Mouse (Mus musculus) intestine, embryonic 16.5 days (tissue): ENCODE data around the gene Cd83. TPM values are rescaled to one million over a fixed set of nuclear protein-coding genes. Genes with fewer than 3 reads are reported as not detected.

Experiments
- ATAC-seq: fragments of 200-750 bp; cut with Nextera tagmentation; 2 replicates; pipeline ENCODE4 v1.8.0; 2017; ENCODE audit warnings: moderate TSS enrichment, moderate library complexity
- H3K27ac ChIP-seq: fragments of 300-500 bp; sonication (generic); 2 replicates; pipeline ENCODE4 v1.5.1; 2014; ENCODE audit warnings: mild to moderate bottlenecking, low read length
- H3K27me3 ChIP-seq: fragments of 300-500 bp; sonication (generic); replicated peaks from 2 replicates; pipeline ENCODE4 v1.6.1; 2014; ENCODE audit warnings: low read length, control low read depth, mixed read lengths; ENCODE audit not compliant: control insufficient read depth, insufficient read depth
- H3K36me3 ChIP-seq: fragments of 300-500 bp; sonication (generic); 2 replicates; pipeline ENCODE4 v1.6.1; 2014; ENCODE audit warnings: low read length, control low read depth; ENCODE audit not compliant: control insufficient read depth, insufficient read depth
- H3K4me1 ChIP-seq: fragments of 300-500 bp; sonication (generic); 2 replicates; pipeline ENCODE4 v1.6.1; 2014; ENCODE audit warnings: low read length, control low read depth, mixed read lengths; ENCODE audit not compliant: control insufficient read depth, insufficient read depth
- H3K4me2 ChIP-seq: fragments of 300-500 bp; sonication (generic); 2 replicates; pipeline ENCODE4 v1.6.1; 2014; ENCODE audit warnings: low read depth, low read length, control low read depth
- H3K4me3 ChIP-seq: fragments of 300-500 bp; sonication (generic); 2 replicates; pipeline ENCODE4 v1.5.1; 2014; ENCODE audit warnings: mild to moderate bottlenecking, low read length
- H3K9ac ChIP-seq: fragments of 300-500 bp; sonication (generic); 2 replicates; pipeline ENCODE4 v1.6.1; 2014; ENCODE audit warnings: low read depth, low read length
- H3K9me3 ChIP-seq: fragments of 300-500 bp; sonication (generic); 2 replicates; pipeline ENCODE4 v1.6.1; 2016; ENCODE audit warnings: low read length, control low read depth; ENCODE audit not compliant: control insufficient read depth
- WGBS: fragments of 180-500 bp; shearing (Covaris S2); extraction: QIAGEN DNeasy Blood & Tissue Kit; methylation state at CpG from one replicate; pipeline ENCODE4 v1.1.7; 2014; 5-methylcytosine and 5-hydroxymethylcytosine counted together
- polyA plus RNA-seq: library from polyadenylated mRNA; unstranded; fragments of >200 nt; fragmentation: Nextera tagmentation; extraction: Ambion mirVana; gene quantifications from 2 replicates; pipeline ENCODE4 v1.2.1, GENCODE M21; 2015

Cd83 gene
- polyA plus RNA-seq, 1 experiment from 2014 or later = 9.6 TPM

- ATAC-seq = no peak
- H3K9ac ChIP-seq = no peak overlapping the region
- no peaks in the 10 kb centered on the region for H3K36me3 ChIP-seq
- peaks cover 3% of the 10 kb centered on the region; the same call in 1 of the 2 replicates for H3K4me1 ChIP-seq
- H3K27me3 ChIP-seq = no peaks in the 10 kb centered on the region
- no peak overlapping the region for H3K27ac ChIP-seq
- no peak overlapping the region for H3K4me2 ChIP-seq
- H3K4me3 ChIP-seq = no peak overlapping the region
- H3K9me3 ChIP-seq = no peaks in the 10 kb centered on the region
- 66% methylated on average over 7 of the region's 7 CpGs for WGBS
Observed at GRCm38 (mm10) chr13:43818307-43819019, 33.9 kb downstream of the Cd83 start.

GRCm38 (mm10) chr13:43819020-43819310, 34.4 kb downstream of the Cd83 start:
- WGBS = 88% methylated on average over 6 of the region's 6 CpGs
- H3K4me2 ChIP-seq = no peak overlapping the region
- H3K4me3 ChIP-seq = no peak overlapping the region
- no peak overlapping the region for H3K9ac ChIP-seq
- H3K4me1 ChIP-seq = peaks cover 3% of the 10 kb centered on the region; the same call in 1 of the 2 replicates
- H3K9me3 ChIP-seq = no peaks in the 10 kb centered on the region
- no peak overlapping the region for H3K27ac ChIP-seq
- no peak for ATAC-seq
- H3K27me3 ChIP-seq = no peaks in the 10 kb centered on the region
- H3K36me3 ChIP-seq = no peaks in the 10 kb centered on the region

GRCm38 (mm10) chr13:43820071-43820470, 35.5 kb downstream of the Cd83 start:
- H3K27me3 ChIP-seq = no peaks in the 10 kb centered on the region
- H3K9me3 ChIP-seq = no peaks in the 10 kb centered on the region
- H3K4me2 ChIP-seq = no peak overlapping the region
- WGBS = 65% methylated on average over 8 of the region's 8 CpGs
- H3K4me1 ChIP-seq = peaks cover 3% of the 10 kb centered on the region; the same call in 1 of the 2 replicates
- no peak overlapping the region for H3K4me3 ChIP-seq
- no peak overlapping the region for H3K27ac ChIP-seq
- no peaks in the 10 kb centered on the region for H3K36me3 ChIP-seq
- no peak overlapping the region for H3K9ac ChIP-seq
- ATAC-seq = peak; percentile 94

GRCm38 (mm10) chr13:43822306-43822705, 37.7 kb downstream of the Cd83 start:
- Histone ChIP-seq H3K4me2 (no peak overlapping the region), H3K4me3 (no peak overlapping the region), H3K4me1 (peaks cover 3% of the 10 kb centered on the region; the same call in 1 of the 2 replicates), H3K36me3 (no peaks in the 10 kb centered on the region), H3K27me3 (no peaks in the 10 kb centered on the region), H3K9me3 (no peaks in the 10 kb centered on the region), H3K9ac (no peak overlapping the region), H3K27ac (no peak overlapping the region)
- 75% methylated on average over 4 of the region's 4 CpGs for WGBS
- ATAC-seq = no peak

- H3K27me3 ChIP-seq = no peaks in the 10 kb centered on the region
- no peak overlapping the region for H3K4me2 ChIP-seq
- H3K9ac ChIP-seq = no peak overlapping the region
- H3K9me3 ChIP-seq = no peaks in the 10 kb centered on the region
- H3K36me3 ChIP-seq = no peaks in the 10 kb centered on the region
- no peaks in the 10 kb centered on the region; the same call in 1 of the 2 replicates for H3K4me1 ChIP-seq
- WGBS = 33% methylated on average over 5 of the region's 5 CpGs
- H3K27ac ChIP-seq = peak overlapping the region; percentile 63
- ATAC-seq = peak; percentile 97
- H3K4me3 ChIP-seq = no peak overlapping the region
Observed at GRCm38 (mm10) chr13:43828648-43829047, 44.1 kb downstream of the Cd83 start.

- Histone ChIP-seq H3K27ac (no peak overlapping the region), H3K9me3 (no peaks in the 10 kb centered on the region), H3K4me1 (no peaks in the 10 kb centered on the region; the same call in 1 of the 2 replicates), H3K9ac (no peak overlapping the region), H3K27me3 (no peaks in the 10 kb centered on the region), H3K36me3 (no peaks in the 10 kb centered on the region), H3K4me3 (no peak overlapping the region), H3K4me2 (no peak overlapping the region)
- peak; percentile 41; the same call in 1 of the 2 replicates for ATAC-seq
- WGBS = 70% methylated on average over 8 of the region's 8 CpGs
Observed at GRCm38 (mm10) chr13:43830892-43831673, 46.5 kb downstream of the Cd83 start.

GRCm38 (mm10) chr13:43832731-43833130, 48.2 kb downstream of the Cd83 start:
- Histone ChIP-seq H3K4me1 (no peaks in the 10 kb centered on the region; the same call in 1 of the 2 replicates), H3K4me2 (no peak overlapping the region), H3K27ac (no peak overlapping the region), H3K9ac (no peak overlapping the region), H3K9me3 (no peaks in the 10 kb centered on the region), H3K27me3 (no peaks in the 10 kb centered on the region), H3K4me3 (no peak overlapping the region), H3K36me3 (no peaks in the 10 kb centered on the region)
- WGBS = 56% methylated on average over 7 of the region's 7 CpGs
- ATAC-seq = no peak

- no peak overlapping the region for H3K9ac ChIP-seq
- no peaks in the 10 kb centered on the region for H3K36me3 ChIP-seq
- no peak overlapping the region for H3K27ac ChIP-seq
- no peak for ATAC-seq
- H3K4me2 ChIP-seq = no peak overlapping the region
- H3K27me3 ChIP-seq = no peaks in the 10 kb centered on the region
- H3K9me3 ChIP-seq = no peaks in the 10 kb centered on the region
- no peak overlapping the region for H3K4me3 ChIP-seq
- no peaks in the 10 kb centered on the region for H3K4me1 ChIP-seq
- WGBS = 44% methylated on average over 8 of the region's 8 CpGs
Observed at GRCm38 (mm10) chr13:43836376-43836775, 51.8 kb downstream of the Cd83 start.

GRCm38 (mm10) chr13:43837812-43838211, 53.2 kb downstream of the Cd83 start:
- Histone ChIP-seq H3K4me1 (no peaks in the 10 kb centered on the region), H3K27ac (no peak overlapping the region), H3K4me2 (no peak overlapping the region), H3K4me3 (no peak overlapping the region), H3K36me3 (no peaks in the 10 kb centered on the region), H3K9me3 (no peaks in the 10 kb centered on the region), H3K9ac (no peak overlapping the region), H3K27me3 (no peaks in the 10 kb centered on the region)
- WGBS = 51% methylated on average over 4 of the region's 4 CpGs
- ATAC-seq = no peak
